Mouse (Mus musculus): ENCODE measurements at regions not wholly inside any gene's neighbourhood (a gene's known extent, or its start where the extent isn't known, plus 50 kb on each side); places are given as distances from the start of the nearest gene placed in this dataset.

DNA sequence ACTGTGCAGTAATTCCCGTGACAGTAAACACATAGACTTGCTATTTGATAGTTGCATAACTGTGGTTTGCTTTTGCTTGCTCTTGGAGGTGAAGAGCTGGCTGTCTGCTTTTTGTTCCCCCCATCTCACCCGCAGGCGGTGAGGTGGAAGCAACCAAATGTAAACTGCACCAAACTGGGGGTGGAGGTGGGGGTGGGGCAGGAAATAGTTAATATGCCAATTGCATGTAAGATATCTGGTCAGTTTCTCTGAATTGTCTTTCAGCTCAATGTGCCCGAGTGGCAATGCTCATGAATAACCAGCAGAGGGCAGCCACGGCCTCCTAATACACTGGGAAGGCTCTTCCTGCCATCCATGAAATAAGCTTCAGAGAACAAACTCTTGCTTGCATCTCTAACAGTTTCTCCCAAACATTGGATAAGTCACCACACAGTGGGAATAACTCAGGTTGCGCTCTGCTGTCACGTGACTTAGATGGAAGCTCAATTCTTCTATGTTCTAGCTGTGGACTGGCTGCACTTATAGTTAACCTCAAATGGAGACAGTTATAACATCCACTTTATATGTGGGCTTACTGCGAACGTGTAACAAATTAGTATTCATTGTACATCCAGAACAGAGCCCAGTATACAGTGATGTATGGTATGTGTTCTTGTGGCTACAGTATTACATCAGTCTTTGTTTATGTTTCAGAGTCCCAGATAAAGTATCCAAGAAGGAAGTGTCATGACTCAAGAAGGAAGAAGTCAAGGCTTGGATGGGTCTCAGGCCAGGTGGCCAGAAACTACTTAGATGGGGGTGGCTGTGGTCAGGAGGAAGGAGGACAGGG lies 62.0 kb upstream of the Egflam start:
- peak; percentile 66 for ATAC-seq (ENCODE audit: low FRiP score, low read depth)
- H3K27ac ChIP-seq (replicated peaks) = no peak overlapping the region
- no peaks in the 10 kb centered on the region for H3K4me1 ChIP-seq
- no peaks in the 10 kb centered on the region for H3K9me3 ChIP-seq
- no peaks in the 10 kb centered on the region for H3K36me3 ChIP-seq
- H3K4me3 ChIP-seq = no peak overlapping the region
- H3K9ac ChIP-seq (replicated peaks) = no peak overlapping the region
- WGBS = 37% methylated on average over 9 of the region's 9 CpGs
- no peak overlapping the region for H3K4me2 ChIP-seq (replicated peaks)
- peaks cover 15% of the 10 kb centered on the region for H3K27me3 ChIP-seq

- H3K4me1 ChIP-seq = no peaks in the 10 kb centered on the region
These were observed 64.4 kb upstream of the Egflam start for GRCm38 (mm10) chr15:7462549-7462948.

DNA sequence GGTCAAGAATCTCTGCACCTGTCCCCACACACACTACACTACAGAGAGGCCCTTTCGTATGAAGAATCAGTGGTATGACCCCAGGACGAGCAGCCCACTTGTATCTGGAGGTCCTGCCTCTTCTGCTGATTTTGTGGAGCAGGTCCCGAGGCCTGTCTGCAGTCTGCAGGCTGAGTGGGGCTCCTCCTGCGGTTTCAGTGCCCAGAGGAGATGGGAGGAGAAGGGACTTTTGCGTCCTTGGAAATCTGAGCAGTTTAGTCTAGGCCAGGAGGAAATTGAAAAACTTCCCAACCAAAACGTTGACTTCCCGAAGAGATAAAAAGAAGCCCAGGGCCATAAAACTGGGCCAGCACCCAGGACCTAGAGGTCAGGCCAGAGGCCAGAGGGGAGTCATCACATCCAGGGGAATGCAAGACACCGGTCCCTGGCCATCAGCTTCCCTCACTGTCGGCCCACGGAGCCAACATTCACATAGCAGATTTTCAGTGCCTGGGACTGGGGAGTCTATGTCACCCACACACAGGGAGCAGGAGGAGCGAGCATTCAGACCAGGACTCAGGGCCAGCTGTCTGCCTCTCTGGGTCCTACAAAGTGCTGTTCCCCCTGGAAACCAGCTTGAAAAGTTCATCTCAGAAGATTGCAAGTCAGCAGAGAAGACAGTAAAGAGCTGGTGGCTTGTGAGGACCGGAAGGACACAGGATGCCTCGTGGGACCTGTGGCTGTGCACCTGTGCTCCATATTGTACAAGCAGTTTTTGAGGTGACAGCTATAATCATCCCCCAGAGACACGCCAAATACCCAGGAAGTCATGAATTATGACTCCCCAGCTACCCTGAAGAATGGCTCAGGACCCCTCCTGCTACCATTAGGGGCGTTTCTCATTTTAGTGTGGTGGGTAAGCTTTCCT lies 65.5 kb upstream of the Egflam start:
- H3K4me3 ChIP-seq = no peak overlapping the region
- peaks cover 14% of the 10 kb centered on the region for H3K27me3 ChIP-seq
- H3K9ac ChIP-seq (replicated peaks) = no peak overlapping the region
- H3K9me3 ChIP-seq = no peaks in the 10 kb centered on the region
- WGBS = 82% methylated on average over 15 of the region's 15 CpGs
- no peak overlapping the region for H3K27ac ChIP-seq (replicated peaks)
- no peaks in the 10 kb centered on the region for H3K36me3 ChIP-seq
- ATAC-seq (ENCODE audit: low FRiP score, low read depth) = no peak
- H3K4me2 ChIP-seq (replicated peaks) = no peak overlapping the region
- H3K4me1 ChIP-seq = no peaks in the 10 kb centered on the region

More at GRCm38 (mm10) chr15:7462549-7462948, 64.4 kb upstream of the Egflam start:
- Histone ChIP-seq H3K36me3 (no peaks in the 10 kb centered on the region), H3K4me3 (no peak overlapping the region), H3K9ac (replicated peaks) (no peak overlapping the region), H3K4me2 (replicated peaks) (no peak overlapping the region), H3K27ac (replicated peaks) (no peak overlapping the region), H3K27me3 (peaks cover 15% of the 10 kb centered on the region), H3K9me3 (no peaks in the 10 kb centered on the region)
- ATAC-seq (ENCODE audit: low FRiP score, low read depth) = no peak
- WGBS = 84% methylated on average over 18 of the region's 18 CpGs

- 15% methylated on average over 11 of the region's 11 CpGs for WGBS
- H3K4me1 ChIP-seq = peaks cover 9% of the 10 kb centered on the region; the same call in 1 of the 2 replicates
- no peak overlapping the region for H3K4me3 ChIP-seq
- H3K9ac ChIP-seq (replicated peaks) = no peak overlapping the region
- H3K9me3 ChIP-seq = no peaks in the 10 kb centered on the region
- H3K27ac ChIP-seq (replicated peaks) = no peak overlapping the region
- H3K4me2 ChIP-seq (replicated peaks) = no peak overlapping the region
- no peaks in the 10 kb centered on the region for H3K36me3 ChIP-seq
- ATAC-seq (ENCODE audit: low FRiP score, low read depth) = no peak
- 0 out of 2 replicates have a peak, but pooled peaks cover 13% of the 10 kb centered on the region for H3K27me3 ChIP-seq
These were observed 82.0 kb upstream of the Egflam start for GRCm38 (mm10) chr15:7480211-7480610.

- Histone ChIP-seq H3K4me2 (replicated peaks) (no peak overlapping the region), H3K36me3 (no peaks in the 10 kb centered on the region), H3K4me1 (peaks cover 9% of the 10 kb centered on the region; the same call in 1 of the 2 replicates), H3K27me3 (0 out of 2 replicates have a peak, but pooled peaks cover 13% of the 10 kb centered on the region), H3K4me3 (no peak overlapping the region), H3K27ac (replicated peaks) (no peak overlapping the region), H3K9me3 (no peaks in the 10 kb centered on the region), H3K9ac (replicated peaks) (no peak overlapping the region)
- no peak for ATAC-seq (ENCODE audit: low FRiP score, low read depth)
- 40% methylated on average over 5 of the region's 5 CpGs for WGBS
These were observed 82.6 kb upstream of the Egflam start for GRCm38 (mm10) chr15:7480792-7481210.

GRCm38 (mm10) chr15:7483686-7484085 lies 85.5 kb upstream of the Egflam start:
- Histone ChIP-seq H3K27ac (replicated peaks) (no peak overlapping the region), H3K4me3 (no peak overlapping the region), H3K9me3 (no peaks in the 10 kb centered on the region), H3K27me3 (0 out of 2 replicates have a peak, but pooled peaks cover 8% of the 10 kb centered on the region), H3K9ac (replicated peaks) (no peak overlapping the region), H3K4me2 (replicated peaks) (no peak overlapping the region), H3K36me3 (no peaks in the 10 kb centered on the region), H3K4me1 (peaks cover 9% of the 10 kb centered on the region; the same call in 1 of the 2 replicates)
- 67% methylated on average over 5 of the region's 5 CpGs for whole genome bisulfite sequencing
- no peak for ATAC-seq (ENCODE audit: low FRiP score, low read depth)

DNA sequence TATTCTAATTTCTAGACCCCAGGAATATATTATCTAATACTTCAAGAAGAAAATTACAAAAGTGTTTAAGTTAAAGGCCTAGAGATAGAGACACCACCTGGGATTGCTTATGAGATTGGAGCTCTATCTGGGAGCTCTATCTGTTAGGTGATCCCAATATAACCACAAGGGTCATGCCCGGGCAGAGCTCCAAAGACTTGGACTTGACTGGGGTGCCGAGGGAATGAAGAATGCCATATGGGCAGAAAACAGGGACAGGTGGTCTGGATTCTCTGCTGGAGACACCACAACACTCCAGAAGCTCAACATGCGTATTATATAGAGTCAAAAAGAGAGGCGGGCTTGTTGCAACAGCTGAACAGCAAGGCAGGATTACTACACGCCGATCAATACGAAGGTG lies 92.9 kb upstream of the Egflam start:
- Histone ChIP-seq H3K9ac (replicated peaks) (no peak overlapping the region), H3K27ac (replicated peaks) (no peak overlapping the region), H3K4me3 (no peak overlapping the region), H3K36me3 (no peaks in the 10 kb centered on the region), H3K4me1 (no peaks in the 10 kb centered on the region), H3K4me2 (replicated peaks) (no peak overlapping the region), H3K27me3 (no peaks in the 10 kb centered on the region), H3K9me3 (no peaks in the 10 kb centered on the region)
- 94% methylated on average over 7 of the region's 7 CpGs for WGBS
- ATAC-seq (ENCODE audit: low FRiP score, low read depth) = no peak

GRCm38 (mm10) chr15:7493126-7493669 lies 95.0 kb upstream of the Egflam start:
- Histone ChIP-seq H3K4me3 (no peak overlapping the region), H3K4me2 (replicated peaks) (no peak overlapping the region), H3K9me3 (no peaks in the 10 kb centered on the region), H3K4me1 (no peaks in the 10 kb centered on the region), H3K27me3 (no peaks in the 10 kb centered on the region), H3K9ac (replicated peaks) (no peak overlapping the region), H3K27ac (replicated peaks) (no peak overlapping the region), H3K36me3 (no peaks in the 10 kb centered on the region)
- ATAC-seq (ENCODE audit: low FRiP score, low read depth) = no peak
- WGBS = 87% methylated on average over 10 of the region's 10 CpGs

GRCm38 (mm10) chr15:7497852-7498251 lies 99.7 kb upstream of the Egflam start:
- H3K4me1 ChIP-seq = no peaks in the 10 kb centered on the region
- H3K36me3 ChIP-seq = no peaks in the 10 kb centered on the region
- H3K9ac ChIP-seq (replicated peaks) = no peak overlapping the region
- no peak overlapping the region for H3K27ac ChIP-seq (replicated peaks)
- H3K9me3 ChIP-seq = no peaks in the 10 kb centered on the region
- no peak overlapping the region for H3K4me3 ChIP-seq
- no peak overlapping the region for H3K4me2 ChIP-seq (replicated peaks)
- no peak for ATAC-seq (ENCODE audit: low FRiP score, low read depth)
- 92% methylated on average over 4 of the region's 4 CpGs for WGBS
- H3K27me3 ChIP-seq = no peaks in the 10 kb centered on the region

DNA sequence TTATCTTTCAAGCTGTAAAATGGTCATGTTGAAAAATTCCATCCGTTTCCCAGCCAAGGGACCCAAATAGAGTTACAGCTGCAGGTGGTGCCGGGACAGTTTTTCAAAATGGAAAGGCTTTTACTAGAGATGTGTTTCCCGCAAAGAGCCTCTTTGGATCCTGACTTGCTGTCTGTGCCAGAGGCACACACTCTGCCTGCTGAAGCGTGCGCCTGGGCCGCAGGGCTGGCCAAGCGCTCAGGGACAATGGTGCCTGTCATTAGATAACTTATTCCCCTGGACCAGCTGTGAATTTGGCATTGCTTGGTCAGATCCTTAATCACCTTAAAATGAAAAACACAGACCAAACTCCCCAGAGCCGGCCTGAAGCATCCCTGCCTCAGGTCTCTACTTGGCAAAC lies 110.3 kb upstream of the Egflam start:
- Histone ChIP-seq H3K4me2 (replicated peaks) (no peak overlapping the region), H3K27me3 (no peaks in the 10 kb centered on the region), H3K4me1 (no peaks in the 10 kb centered on the region), H3K9ac (replicated peaks) (no peak overlapping the region), H3K9me3 (no peaks in the 10 kb centered on the region), H3K36me3 (no peaks in the 10 kb centered on the region), H3K4me3 (no peak overlapping the region), H3K27ac (replicated peaks) (no peak overlapping the region)
- WGBS = 60% methylated on average over 8 of the region's 8 CpGs
- ATAC-seq (ENCODE audit: low FRiP score, low read depth) = no peak

DNA sequence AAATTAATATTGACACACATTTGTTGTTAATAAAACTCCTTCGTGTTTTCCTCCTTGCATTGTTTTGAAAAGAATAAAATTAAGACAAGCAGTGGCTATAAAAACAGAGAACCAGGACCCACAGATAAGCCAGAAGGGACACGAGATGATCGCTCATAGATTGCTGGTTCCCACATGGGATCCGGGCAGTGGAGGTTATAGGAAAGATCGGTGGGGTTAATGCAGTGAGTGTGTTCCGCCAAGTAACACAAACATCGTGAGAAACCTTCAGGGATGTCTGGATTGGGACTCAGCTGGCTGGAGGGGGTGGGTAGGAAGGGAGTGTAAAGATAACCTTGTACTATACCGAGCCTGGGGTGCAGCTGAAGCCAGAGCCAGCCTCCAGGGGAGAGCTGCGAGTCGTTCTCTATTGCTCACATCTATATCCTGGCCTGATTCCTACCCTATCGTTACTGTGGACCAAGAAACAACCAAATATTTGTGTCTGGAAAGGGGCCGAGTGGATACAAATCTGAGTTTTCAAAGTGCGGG lies 116.6 kb upstream of the Egflam start:
- ATAC-seq (ENCODE audit: low FRiP score, low read depth) = no peak
- H3K4me2 ChIP-seq (replicated peaks) = no peak overlapping the region
- no peak overlapping the region for H3K27ac ChIP-seq (replicated peaks)
- no peak overlapping the region for H3K9ac ChIP-seq (replicated peaks)
- no peaks in the 10 kb centered on the region for H3K9me3 ChIP-seq
- H3K4me1 ChIP-seq = no peaks in the 10 kb centered on the region
- no peak overlapping the region for H3K4me3 ChIP-seq
- H3K27me3 ChIP-seq = no peaks in the 10 kb centered on the region
- H3K36me3 ChIP-seq = no peaks in the 10 kb centered on the region
- WGBS = 80% methylated on average over 13 of the region's 13 CpGs
